Mouse (Mus musculus): ENCODE results near the gene Tradd.

- TF ChIP-seq CTCF (IDR thresholded peaks at IDR 0.05; ENCODE audit: borderline replicate concordance, insufficient read depth, low read length), result no peak
- TF ChIP-seq POLR2A (IDR thresholded peaks at IDR 0.05; ENCODE audit: low read depth, low read length), result no peak
Observed at GRCm38 (mm10) chr8:105275840-105276239, 11.4 kb upstream of the Tradd start, which contains the start of gene Nol3.

Measured in embryonic fibroblast, embryonic 13.5 days (primary cell).